Mouse (Mus musculus): ENCODE results near the gene Trmt13.
"Not testable (repeated sequence)": the region's sequence is repeated elsewhere in the genome, so short reads cannot be mapped to it uniquely, and the experiment has no call there.

Gene Trmt13

DNA sequence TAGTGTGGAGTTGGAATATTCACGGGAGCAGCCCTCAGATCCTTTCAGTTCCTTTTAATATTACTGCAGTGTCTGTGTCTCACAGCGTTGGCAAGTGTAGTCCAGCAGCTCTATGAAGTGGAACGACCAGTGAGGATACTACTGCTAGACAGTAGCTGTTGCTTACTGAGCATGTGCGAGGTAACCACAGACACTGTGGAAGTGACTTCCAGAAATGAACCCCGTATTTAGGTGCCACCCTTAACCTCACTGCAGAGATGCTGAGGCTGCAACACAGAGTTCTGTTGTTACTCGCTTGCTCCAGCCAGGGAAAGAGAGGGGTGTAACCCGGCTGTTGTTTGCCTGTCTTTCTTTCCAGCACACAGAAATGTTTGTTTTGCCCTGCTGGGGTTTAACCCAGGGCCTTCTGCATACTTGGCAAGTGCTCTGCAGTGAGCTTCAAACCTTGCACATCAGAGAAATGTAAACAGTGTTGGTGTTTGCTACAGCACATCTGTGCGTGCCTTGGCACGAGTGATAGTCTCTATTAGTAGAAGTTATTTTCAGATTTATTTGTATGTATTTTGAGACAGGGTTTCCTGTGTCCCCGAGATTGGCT lies at the start of gene Trmt13:
Gene Trmt13, minus strand, starts transcription at position 293 of the 598 bp plus-strand sequence.
- DNase-seq (ENCODE audit: low read depth, low spot score): no peak

DNA sequence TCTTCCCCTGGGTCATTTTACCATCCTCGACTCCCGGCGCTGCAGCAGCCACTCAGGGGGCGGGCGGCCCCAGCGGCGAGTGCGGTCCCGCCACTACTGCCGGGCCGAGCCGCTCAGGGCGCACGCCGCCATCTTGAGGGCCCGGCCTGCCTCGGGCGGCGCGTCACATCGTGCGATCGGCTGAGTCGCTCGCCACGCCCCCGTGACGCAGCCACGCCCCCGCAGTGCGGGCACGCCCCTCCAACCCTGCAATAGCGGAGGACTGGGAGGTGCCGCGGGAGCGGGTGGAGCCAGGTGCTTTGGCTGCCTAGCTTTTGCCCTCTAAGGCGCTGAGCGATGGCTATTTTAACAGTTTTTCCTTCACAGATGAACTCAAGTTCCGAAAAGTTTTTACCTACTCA lies 48.1 kb upstream of the Trmt13 start, which contains the start of gene Mfsd14a:
Gene Mfsd14a, minus strand, starts transcription at position 215 of the 401 bp plus-strand sequence.
- peak; percentile 98 for DNase-seq (ENCODE audit: low read depth, low spot score)

DNA sequence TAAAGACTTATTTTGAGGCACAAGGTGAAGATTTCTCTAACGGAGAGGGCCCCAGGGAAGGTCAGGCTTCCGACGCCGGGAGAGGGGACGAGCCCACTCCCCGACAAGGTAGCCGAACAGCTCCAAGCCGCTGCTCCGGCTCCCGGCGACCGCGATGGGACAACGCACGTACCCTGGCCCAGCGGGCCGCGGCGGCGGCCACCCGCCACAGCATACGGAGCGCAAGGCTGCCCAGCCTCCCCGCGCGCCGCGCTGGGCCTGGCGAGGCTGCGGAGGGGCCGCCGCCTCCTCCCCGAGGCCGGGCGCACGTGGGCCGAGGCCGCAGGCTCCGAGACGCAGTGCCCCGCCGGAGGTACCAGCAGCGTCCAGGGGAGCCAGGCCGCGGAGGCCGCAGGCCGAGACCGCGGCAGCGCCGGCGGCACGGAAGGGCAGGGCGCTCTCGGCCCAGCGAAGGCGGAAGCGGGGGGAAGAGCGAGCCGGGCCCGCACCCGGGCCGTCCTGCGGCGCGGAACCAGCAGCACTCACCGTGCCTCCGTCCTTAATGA lies 47.6 kb upstream of the Trmt13 start:
- DNase-seq (ENCODE audit: low read depth, low spot score): no peak

DNA sequence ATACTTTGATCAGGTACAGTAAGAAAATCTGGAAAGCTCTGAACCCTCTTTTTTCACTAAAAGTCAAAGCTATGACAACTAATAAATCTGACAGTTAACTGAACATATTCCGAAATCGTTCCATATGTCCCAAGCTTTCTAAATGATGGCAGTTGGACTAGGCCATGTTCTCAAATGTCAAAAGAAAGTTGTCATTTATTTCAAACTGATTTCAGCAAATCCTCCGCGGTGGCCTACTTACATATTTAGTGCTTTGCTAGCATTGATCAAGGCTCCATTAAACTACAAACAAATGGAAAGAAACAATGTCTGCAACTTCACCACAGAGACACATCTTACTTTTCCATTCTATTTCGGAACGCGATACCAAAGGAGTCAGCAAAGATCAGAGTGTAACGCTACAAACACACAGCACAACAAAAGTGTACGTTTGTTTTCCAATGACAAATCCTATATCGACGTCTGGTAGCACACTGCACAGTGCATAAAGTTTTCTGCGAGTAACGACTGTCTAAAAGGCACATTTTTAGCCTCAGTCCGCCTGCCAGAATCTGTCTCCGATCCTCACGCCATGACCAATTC lies 47.0 kb upstream of the Trmt13 start:
- peak; percentile 64 for DNase-seq (ENCODE audit: low read depth, low spot score)

DNA sequence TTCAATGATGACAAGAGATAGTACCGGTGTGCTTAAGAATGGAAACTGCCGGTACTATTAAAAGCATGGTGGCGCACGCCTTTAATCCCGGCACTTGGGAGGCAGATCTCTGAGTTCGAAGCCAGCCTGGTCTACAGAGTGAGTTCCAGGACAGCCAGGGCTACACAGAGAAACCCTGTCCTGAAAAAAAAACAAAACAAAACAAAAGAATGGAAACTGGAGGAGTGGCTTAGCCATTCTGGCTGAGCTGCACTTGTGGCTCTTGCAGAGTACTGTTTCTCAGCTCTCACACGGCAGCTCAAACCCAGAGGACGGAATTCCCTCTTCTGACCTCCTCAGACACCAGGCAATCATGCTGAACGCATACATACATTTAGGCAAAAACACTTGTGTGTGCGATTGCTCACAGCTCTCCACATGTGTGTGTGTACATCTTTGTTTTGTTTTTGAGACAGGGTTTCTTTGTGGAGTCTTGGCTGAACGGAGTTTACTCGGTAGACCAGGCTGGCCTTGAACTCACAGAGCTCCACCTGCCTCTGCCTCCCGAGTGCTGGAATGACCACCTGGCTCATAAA lies 45.6 kb upstream of the Trmt13 start:
- peak; percentile 51 for DNase-seq (ENCODE audit: low read depth, low spot score)

DNA sequence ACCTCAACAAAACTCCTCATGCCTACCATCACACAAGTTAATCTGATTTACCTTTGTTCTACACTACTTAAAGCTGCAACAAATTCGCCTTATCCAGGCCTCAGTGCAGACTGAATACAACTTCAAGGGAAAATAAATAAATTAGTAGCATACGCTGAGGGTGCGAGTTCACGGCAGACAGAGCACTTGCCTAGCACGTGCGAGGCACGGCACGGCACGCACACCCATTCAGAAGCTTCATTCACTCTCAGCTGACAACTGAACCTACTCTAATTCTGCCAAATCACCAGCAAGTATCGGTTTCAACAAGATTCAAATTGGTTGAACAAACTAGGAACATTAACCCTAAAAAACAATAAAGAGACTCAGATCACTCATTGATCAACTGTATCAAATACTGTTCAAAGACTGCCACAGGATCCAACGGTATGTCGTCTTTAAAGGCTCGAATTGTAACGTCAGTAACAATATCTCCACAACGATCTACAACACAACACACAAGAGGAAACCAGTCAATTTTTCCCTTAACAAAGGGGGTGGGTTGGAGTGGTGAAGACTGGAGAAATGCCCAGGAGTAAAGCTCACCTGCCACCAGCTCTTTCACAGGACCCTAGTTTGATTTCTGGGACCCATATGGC lies 44.7 kb upstream of the Trmt13 start:
- peak; percentile 82 for DNase-seq (ENCODE audit: low read depth, low spot score)

DNA sequence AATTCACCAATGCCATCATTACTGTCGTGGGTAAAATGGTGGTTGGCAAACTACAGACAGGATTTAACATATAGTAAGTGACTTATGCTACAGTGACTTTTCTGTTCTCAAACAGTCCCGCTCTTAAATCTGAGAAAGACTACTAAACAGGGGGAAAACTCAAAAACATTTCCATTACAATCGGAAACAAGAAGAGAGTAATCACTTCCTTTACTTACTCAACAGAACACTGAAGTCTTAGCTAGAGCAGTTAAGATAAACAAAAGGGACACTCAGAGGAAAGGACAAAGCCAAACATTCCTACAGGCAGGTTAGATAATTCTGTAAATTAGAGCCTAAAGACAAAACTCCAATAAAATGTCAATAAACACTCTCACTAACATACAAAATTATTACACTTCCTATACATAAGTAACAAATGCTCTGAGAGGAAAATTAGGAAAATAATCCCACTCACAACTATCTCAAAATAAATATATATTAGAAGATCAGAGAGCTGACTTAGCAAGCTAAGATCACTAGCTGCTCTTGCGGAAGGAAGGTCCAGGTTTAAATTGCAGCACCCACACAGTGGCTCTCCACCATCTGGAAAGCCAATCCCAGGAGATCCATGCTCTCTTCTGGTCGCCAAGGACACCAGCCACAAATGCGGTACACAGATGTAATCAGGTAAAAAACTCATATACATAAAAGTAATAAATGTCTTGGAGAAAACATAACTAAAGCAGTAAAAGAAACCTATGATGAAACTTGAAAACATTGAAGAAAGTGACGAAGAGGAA lies 42.0 kb upstream of the Trmt13 start:
- DNase-seq (ENCODE audit: low read depth, low spot score): peak; percentile 65

DNA sequence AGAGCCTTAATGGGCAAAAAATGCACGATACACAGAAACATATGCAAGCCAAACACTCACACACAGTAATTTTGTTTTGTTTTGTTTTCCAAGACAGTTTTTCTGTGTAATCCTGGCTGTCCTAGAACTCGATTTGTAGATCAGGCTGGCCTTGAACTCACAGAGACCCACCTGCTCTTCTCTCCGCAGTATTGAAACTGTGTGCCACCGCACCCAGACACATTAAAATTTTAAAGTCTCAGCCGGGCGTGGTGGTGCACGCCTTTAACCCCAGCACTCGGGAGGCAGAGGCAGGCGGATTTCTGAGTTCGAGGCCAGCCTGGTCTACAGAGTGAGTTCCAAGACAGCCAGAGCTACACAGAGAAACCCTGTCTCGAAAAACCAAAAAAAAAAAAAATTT lies 39.7 kb upstream of the Trmt13 start:
- not testable (repeated sequence) for DNase-seq (ENCODE audit: low read depth, low spot score)

DNA sequence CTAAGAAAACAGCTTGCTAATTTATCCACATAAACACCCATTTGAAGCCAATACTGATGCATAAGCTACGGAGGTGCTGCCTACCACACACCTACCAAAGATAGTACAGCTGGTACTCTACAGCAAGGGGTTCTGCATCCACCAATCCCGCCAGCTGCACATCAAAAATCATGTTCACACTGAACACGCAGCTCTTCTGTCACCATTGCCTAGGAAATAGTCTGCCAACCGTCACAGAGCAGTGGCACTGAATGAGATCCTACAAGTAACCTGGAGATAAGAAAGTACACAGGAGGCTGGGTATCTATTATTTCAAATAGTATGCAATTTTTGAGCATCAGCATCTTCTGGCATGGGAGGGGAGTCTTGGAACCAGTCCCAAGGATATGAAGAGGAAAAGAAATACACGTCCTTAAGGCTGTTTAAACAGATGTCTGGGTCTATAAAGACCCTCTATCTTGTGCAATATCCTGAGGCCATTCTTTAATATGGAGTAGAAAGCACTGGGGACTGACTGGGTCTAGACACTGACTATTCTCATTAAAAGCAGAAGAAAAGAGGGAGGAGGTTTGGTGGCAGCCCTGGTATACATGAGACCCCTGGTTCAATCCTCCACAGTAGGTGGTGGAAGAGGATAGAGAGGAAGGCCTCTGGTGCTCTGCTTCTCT lies 39.0 kb upstream of the Trmt13 start:
- no peak for DNase-seq (ENCODE audit: low read depth, low spot score)

DNA sequence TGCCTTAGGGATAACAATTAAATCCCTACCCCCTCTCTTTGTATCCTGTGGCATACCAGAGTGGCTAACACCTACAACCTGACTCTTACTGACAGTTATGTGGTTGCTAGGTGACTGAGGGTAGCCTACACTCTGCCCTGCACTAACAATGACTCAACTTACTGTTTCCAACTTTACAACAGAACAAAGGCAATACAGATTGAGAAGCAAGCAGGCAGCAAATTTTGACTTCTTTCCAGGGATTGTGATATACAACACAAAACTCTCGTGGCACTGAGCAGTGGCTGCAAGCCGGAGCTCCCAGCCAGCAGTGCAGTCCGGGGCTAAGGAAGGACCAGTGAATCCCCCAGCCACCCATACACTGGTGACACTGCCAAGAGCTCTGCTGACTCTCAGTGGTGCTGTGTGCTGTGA lies 37.7 kb upstream of the Trmt13 start:
- DNase-seq (ENCODE audit: low read depth, low spot score): no peak

DNA sequence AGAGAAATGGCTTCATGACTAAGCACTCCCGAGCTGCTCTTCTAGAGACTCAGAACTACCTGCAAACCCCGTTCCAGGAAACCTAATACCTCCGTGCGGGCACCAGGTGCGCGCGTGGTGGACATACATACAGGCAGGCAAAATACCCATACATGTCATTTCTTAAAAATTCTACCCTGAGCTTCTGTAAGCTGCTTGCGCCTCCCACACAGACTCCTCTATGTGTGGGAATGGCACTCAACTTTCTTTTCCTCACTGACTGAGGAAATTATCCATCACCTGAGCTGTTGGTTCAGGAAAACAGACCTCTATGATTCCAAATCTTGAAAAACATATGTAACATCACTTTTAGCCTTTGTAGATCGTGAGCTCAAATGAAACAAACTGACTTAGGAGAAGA lies 36.3 kb upstream of the Trmt13 start:
- DNase-seq (ENCODE audit: low read depth, low spot score): no peak

DNA sequence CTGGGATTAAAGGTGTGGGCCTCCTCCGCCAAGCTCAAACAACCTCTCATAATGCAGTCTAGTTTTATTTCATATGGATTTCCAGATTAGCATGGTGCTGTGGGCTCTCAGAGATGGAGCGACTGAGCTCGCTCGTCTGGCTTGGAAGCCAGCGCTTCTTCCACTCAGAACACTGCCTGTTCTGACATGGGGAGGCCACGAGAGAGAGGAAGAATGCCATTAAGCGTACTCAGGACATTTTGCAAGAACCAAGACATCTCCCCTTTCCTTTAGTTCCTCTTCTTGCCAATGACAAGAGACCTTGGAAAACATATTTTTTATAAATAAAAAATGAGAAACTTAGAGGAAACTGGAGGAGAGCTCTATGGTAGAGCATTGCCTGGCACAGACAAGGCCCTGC lies 34.4 kb upstream of the Trmt13 start:
- DNase-seq (ENCODE audit: low read depth, low spot score): no peak

DNA sequence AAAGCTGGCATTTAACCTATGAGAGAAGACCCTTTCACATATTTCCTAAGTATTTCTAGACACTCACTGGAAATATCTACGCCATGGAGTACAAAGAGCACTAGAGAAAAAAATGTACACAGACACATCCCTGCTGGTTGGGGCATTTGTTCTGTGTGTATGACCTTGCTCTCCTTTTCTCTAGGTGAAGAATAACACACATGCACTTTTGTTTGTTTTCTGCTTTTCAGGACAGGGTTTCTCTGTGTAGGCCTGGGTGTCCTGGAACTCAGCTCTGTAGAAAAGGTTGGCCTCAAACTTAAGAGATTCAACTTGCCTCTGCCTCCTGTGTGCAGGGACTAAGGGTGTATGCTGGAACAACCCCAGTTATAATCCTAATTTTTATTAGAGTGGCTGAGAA lies 32.0 kb upstream of the Trmt13 start:
- DNase-seq (ENCODE audit: low read depth, low spot score): no peak

DNA sequence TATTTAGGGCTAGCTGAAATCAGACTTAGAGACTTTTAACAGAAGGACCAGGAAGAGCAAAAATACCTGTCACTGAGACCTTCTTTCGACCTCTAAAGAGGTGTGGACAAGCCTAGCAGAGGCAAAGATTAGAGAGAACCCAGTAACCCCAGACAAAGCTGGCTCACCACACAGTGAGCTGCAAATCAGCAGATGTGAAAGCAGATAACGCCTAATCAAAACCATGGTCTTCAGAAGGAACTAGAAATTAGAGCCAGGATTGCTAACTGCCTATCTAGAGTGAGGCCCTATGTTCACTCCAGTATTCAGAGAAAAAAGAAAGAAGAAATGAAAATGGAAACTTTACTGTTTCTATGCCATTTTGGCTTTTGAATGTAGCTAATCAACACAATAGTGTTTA lies 28.0 kb upstream of the Trmt13 start:
- peak; percentile 30 for DNase-seq (ENCODE audit: low read depth, low spot score)

DNA sequence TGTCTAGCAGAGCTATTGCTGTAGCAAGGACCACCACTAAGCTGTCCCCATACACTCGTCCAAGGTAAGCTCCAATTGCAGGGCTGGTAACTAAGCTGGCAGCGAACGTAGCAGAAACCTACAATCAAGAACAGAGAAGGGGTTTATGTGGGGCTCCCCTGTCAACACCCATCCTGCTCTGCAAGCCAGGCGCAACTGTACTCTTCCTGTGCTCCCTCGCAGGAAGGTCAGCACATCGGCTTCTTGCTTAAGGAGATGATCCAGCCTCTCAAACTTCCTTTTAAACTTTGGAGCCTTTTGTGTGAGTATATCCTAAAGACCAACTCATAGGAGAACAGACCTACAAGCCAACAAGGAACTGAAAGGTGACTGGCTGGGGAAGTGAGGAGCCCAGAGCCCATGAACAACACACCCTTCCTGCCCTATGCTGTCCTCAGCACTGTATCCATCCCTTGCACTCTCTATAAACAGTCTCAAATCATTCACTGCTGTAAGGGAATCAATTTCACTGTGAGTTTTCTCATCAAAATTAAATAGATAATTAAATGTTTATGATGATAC lies 27.5 kb upstream of the Trmt13 start:
- no peak for DNase-seq (ENCODE audit: low read depth, low spot score)

DNA sequence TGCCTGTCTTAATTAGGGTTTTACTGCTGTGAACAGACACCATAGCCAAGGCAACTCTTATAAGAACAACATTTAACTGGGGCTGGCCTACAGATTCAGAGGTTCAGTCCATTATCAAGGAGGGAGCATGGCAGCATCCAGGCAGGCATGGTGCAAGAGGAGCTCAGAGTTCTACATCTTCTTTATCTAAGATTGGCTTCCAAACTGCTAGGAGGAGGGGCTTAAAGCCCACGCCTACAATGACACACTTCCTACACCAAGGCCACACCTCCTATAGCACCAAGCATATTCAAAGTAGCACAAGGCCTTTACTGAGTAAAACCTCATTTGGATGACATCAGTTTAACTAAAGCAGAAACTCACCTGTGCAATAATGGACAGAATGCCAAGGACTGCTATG lies 25.6 kb upstream of the Trmt13 start:
- DNase-seq (ENCODE audit: low read depth, low spot score): no peak

DNA sequence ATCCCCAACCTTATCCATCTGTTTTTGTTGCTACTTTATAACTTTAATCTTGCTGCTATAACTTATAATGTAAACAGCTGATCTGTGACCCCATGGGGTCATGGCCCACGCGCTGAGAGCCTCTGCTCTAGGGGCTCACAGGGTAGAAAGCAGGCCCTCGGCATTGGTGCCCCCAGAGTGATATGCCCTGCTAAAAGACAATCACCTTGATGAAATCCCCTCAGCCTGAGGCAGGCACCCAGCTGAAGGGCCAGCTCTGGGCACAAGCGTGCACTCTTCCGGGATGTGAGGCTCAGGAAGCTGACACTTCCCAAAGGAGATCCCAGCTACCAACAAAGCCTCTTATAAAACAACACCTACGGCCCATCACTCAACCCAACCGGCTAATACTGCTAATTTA lies 24.2 kb upstream of the Trmt13 start:
- DNase-seq (ENCODE audit: low read depth, low spot score): no peak

DNA sequence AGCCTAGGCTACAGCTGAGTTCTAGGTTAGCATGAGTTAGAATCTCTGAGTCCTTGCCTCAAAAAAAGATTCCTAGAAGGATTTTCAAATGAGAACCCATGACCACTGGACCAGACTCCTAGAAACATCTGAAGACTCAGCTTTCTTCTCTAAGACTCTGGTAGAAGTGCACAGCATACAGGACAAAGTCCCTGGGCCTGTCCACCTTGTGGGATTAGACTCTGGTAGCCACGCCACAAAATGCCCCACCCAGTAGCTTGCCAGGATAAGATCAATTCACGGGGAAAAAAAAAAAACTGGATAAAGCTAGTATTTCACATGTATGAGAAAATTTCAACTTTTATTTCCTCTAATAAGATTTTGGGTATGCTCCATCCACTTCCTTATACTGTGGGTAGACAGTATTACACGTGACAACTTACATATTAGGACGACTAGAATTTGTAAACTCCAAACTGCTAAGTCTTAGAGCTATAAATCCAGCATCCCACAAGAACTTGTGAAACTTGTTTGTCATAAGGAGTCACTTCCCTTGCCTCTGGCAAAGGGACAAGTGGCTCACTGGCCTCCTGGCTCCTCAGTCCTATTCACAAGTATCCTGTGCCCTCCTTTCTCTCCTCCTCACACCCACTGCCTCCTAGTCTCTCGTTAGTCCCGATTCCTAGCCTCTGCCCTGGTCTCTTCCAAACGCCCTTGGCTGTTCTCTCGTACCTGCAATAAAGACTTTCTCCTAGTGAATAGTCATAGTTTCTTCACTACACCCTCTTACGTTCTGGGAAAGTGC lies 23.5 kb upstream of the Trmt13 start:
- no peak for DNase-seq (ENCODE audit: low read depth, low spot score)

DNA sequence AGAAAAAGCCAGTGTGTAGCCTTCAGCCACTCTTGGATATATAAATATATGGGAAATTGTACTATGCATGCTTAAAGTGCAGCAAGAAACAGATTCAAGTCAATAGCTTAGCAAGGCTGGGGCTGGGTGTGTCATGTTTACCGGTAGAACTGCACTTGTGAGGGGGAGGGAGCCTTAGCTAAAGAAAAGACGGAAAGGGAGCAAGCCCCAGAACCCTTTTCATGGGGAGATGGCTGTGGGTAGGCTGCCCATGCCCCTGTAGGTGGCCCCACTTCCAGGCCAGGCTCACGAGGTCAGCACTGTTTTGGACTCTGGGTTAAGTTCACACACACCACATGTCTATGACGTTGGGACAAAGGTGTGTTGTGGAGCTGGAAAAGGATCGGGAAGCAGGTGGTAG lies 21.4 kb upstream of the Trmt13 start:
- no peak for DNase-seq (ENCODE audit: low read depth, low spot score)

DNA sequence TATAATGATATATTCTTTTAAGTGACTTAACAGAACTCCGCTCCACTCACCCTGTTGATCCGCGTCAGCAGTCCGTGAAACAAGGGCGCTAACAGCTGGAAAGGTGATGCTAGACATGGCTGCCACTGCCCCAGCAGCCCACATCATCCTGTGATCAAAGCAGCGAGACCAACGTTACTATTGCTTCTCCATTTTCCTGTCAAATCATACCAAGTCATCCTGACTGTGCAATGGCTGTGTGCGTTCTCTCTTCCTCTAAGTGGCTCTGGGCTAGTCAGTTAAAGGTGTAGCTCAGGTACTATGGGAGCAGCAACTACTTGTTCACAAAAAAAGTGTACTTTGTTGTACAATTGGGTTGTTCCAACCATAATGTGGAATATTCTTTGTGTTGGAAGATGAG lies 20.5 kb upstream of the Trmt13 start:
- DNase-seq (ENCODE audit: low read depth, low spot score): no peak

All from CD4-positive helper T cell, adult 2 months (primary cell).